Mouse (Mus musculus) testis, adult 2 months (tissue): Measurements from ENCODE around the gene Zc3h7b.

ENCODE experiments used
- CTCF ChIP-seq: fragments of 200-500 bp; IDR thresholded peaks from 2 replicates; pipeline ENCODE4 v1.5.1; 2012; ENCODE audit warnings: low read depth, mild to moderate bottlenecking, inconsistent platforms, low read length, moderate library complexity; ENCODE audit not compliant: control insufficient read depth, insufficient read depth, insufficient replicate concordance
- POLR2A ChIP-seq: fragments of 200-500 bp; IDR thresholded peaks from 2 replicates; pipeline ENCODE4 v1.6.1; 2012; ENCODE audit warnings: low read depth, mild to moderate bottlenecking, inconsistent platforms, low read length, moderate library complexity; ENCODE audit not compliant: control insufficient read depth

- TF ChIP-seq POLR2A (no peak), CTCF (no peak)
Observed at GRCm38 (mm10) chr15:81804883-81805282, 60.0 kb downstream of the Zc3h7b start.
